Mouse (Mus musculus): Measurements from ENCODE around the gene Vav3.

The Vav3 gene

DNA sequence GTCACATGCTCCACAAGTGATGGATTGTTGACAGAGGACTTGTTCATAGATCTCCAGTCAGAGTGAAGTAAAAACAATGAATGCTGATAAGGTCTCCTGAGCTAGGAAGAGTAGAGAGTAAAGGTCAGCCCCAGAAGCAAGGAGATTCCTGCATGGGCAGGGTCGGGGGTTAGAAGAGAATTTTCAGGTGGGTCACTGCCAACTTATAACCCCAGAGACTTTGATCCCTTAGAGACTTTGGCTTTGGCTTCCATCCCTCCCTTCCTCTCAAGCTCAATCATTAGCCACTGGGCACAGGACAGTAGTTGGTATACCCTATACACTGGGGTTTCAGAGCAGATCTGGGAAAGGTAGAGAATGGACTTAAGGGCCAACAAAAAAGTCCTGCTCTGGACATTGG, 360.8 kb downstream of the Vav3 start:
- DNase-seq (ENCODE audit: low read depth): no peak

DNA sequence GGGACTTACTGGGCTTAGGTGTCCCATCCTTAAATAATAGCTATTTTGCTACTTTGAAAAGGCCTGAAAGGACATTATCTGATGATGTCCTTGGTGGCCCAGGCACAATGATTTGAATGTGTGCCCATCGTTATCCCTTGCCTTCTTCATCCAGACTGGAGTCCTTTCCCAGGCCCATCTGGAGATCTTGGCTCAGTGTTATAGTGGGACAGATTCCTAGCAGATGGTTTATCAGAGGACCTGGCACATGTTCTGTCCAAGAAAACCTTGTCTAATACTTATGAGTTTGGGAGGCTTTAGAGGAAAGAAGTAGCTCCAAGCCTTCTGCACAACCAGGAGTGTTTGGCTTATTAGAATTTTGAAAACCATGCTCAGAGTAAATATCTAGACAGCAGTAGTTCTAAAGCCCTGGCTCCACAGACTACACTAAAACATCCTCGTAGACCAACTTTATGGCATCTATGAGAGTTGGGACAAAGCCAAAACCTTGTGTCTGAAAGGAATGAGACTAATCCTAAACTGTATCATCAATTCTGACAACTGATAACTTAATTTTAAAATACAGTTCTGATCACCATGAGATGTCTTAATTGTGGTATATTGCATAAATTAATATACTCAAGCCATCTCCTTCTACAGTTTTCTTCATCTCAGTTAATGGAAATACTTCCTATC, 367.5 kb downstream of the Vav3 start:
- DNase-seq (ENCODE audit: low read depth): no peak

DNA sequence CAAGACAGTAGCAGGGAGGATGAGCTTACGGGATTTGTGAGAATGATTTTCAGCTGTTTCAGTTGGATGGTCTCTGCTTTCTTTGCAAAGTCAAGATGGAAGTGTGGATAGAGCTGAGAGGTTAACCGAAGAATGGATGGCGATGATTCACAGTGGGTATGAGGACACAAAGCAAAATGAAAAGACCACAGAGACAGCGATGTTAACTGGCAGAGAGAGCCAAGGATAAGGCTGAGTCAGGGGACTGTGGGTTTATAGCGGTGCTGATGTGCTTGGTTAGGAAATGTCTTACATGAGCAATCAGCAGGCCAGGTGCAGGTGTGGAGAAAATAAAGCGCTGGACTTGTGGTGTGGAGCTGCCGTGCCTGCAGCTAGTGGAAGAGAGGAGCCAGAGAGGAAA, 371.3 kb downstream of the Vav3 start:
- DNase-seq (ENCODE audit: low read depth): no peak

DNA sequence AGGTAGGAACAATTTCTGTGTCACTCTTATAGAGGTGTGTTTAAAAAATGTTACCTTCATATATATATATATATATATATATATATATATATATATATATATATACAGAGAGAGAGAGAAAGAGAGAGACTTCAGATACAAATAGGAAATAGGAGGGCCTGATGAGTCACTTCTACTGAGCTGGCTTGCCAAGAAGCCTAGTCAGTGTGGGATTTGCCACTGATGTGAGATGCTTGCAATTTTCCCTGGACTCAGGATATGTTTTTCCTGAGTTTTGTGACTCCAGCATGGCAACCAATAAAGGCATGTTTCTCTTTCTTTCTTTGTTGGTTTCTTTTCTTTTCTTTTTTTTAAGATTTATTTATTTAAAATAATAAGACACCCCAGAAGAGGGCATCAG, 374.0 kb downstream of the Vav3 start:
- no peak for DNase-seq (ENCODE audit: low read depth)

DNA sequence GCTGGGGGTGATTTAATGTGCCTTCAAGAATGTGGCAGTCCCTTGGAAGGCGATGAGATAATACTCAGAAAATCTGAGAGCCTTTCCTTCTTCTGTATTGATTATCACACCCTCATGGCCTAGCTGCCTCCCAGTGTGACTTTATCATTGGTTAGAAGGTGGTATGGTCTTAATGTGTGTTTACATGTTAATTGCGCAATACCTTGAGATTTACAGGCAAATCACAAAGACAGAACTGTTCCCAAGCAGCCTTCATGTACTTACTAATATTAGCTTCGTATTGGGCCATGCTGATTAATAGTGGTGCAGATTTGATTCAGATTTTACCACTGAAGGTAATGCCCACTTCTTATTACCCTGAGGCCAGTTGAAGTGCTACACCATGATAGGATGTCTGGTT, 381.3 kb downstream of the Vav3 start:
- DNase-seq (ENCODE audit: low read depth): no peak

DNA sequence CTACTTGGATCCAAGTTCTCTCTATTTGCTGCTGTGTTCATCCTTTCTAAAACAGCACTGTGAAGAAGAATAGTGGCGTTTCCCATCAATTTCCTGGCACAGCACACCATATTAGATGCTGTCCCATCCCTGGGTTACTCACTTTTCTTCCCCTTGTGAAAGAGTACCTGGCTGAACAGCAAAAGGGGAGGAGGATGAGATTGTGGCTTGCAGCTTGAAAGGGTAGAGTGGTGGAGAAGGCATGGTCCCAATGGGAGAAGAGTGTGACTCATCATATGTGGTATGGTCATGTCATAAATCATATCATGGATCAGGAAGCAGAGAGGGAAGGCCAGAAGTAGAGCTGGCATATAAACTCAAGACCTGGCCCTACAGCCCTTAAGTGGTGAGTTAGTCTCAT, 386.3 kb downstream of the Vav3 start:
- DNase-seq (ENCODE audit: low read depth): no peak

DNA sequence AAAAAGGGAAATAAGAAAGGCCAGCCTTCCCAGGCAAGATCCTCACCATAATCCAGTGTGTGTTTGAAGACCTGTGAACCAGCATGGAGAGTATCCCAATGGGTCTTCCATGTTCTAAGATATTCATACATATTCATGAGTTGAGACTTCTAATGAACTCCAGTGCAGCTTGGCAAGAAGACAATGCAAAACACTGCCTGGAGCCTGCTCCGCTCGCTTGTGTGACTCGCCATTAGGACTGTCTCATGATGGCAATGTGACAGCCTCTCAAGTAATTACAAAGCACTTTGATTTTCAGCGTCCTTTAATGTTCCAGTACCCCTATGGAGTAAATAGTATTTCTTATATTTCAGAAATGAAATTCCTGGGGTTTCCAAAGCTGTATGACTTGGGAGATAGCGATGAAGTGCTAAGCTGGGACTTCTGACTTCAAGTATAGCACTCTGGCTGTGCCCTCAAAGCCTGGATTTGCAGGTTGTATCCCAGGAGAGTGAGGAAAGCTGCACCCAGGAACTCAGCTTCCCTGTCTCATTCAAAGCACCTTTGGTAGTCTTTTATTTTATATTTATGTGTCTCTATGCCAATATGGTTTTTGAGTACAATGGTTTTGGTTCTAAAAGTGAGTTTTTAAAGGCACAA, 391.3 kb downstream of the Vav3 start:
- no peak for DNase-seq (ENCODE audit: low read depth)

DNA sequence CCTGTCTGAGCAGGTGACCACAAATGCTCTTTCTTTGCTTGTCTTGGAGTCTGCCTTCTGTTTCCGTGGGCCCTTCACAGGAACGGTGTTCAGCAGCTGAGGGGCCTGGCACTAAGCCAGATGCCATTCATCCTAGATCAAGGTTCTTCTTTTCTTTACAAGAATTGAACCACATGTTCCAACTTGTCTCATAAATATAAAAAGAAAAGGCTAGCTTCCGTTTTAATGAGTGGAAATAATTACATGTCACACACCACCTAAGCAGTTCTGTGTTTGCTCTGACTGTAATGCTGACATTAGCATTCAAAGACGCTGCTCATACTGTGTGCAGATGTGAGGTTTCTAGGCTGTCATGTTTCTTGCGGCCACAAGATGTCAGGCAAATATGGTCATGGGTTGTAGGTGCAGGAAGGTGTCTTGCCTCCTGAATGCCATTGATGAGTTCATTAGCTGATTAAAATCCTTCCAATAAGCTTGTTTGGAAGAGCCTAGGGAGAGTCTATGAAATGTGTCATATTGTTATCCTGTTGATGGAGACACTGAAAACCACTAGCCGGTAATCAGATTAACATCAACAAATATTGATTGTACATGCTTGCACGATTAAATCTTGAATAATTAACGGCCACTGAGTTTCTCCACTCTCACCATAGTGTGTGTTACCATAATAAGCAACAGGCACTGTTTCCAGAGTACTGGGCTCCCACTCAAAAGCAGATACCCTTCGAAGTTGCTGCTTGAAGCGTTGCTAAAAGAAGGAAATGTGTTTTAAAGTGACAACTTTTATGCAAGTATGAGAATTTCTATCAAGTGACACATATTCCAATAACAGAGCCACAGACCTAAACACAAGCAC, 392.1 kb downstream of the Vav3 start:
- no peak for DNase-seq (ENCODE audit: low read depth)

All from c-Kit-positive CD71-positive TER-119-negative erythroid progenitor cells, embryonic 14.5 days (primary cell).